Mouse (Mus musculus): ENCODE results near the gene Rora.

DNA sequence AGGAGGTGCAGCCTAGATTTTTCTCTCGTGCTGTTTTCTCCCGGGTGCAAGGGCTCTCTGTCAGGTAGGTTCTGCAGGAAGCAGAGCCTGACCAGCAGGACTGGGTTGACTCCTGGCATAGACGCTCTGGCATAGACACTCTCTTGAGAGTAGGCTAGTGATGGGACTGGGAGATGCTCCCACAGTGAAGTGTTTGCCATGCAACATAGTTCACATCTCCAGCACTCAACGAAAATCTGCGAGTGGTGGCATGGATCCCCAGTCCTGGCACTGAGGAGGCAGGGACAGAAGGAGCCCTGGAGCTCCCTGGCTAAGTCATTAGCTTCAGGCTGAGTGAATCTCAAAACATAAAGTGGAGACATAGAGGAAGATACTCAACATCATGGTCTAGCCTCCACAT, 483.2 kb downstream of the Rora start:
- TF ChIP-seq CTCF (IDR thresholded peaks at IDR 0.05; ENCODE audit: control insufficient read depth, insufficient read depth, insufficient read length) (no peak), CEBPB (IDR thresholded peaks at IDR 0.05; ENCODE audit: low read depth) (no peak)
